Mouse (Mus musculus) spleen, adult 12 weeks (tissue): Measurements from ENCODE around the gene Zbp1.

Experiments
- DNase-seq: peaks from one replicate; pipeline ENCODE4 v3.0.0; 2022; ENCODE audit warnings: low spot score

The Zbp1 gene

GRCm38 (mm10) chr2:173212227-173212626 is 6.5 kb downstream of the Zbp1 start:
- DNase-seq: no peak

DNA sequence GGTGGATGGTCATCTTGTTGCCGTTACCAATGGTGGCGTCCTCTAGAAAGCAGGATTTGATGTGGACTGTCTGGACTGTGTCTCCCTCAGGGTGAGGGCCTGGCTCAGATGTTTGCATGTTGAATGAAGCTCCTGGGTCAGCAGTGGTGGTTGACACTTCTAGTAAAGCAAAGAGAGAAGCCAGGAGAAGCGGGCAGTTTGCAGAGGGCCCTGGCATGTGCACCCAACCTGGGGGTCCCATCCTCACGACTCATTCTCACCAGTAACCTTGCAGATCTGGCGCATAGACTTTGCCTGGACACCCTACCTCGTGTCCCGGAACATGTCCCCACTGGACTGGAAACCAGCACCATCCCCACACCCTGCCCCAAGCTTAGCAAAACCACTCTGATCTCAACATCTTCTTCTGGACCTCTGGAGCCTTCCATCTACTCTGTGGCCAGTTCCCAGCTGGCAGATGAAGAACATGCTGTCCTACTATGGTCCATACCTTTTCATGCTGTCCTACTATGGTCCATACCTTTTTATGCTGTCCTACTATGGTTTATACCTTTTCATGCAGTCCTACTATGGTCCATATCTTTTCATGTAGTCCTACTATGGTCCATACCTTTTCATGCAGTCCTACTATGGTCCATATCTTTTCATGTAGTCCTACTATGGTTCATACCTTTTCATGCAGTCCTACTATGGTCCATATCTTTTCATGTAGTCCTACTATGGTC is 9.5 kb downstream of the Zbp1 start:
- DNase-seq: no peak

GRCm38 (mm10) chr2:173207051-173207450 is 11.7 kb downstream of the Zbp1 start:
- DNase-seq: no peak

DNA sequence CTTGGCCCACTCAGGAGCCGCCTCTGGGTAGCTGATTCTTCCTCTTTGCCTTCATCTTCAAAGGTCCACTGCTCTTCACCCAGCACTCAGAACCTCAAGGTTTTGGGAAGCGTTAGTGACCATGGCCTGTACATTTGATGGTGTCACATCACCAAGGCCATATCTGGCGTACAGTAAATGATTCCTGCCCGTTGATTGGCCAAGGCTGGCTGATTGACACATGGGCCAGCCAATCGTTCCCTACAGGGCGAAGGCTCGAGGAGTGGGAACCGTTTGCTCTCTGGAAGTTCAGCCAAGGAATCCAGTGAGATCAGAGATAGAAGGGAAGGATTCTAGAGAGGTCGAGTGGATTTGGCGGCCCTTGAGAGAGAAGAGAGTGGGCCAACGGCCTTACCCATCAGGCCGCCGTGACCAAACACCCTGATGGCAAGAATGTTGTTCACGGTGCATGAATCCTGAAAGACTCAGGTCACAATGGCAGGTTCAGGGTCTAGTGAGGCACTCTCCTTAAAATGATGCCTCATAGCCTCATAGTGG is 13.1 kb downstream of the Zbp1 start:
- DNase-seq: no peak

GRCm38 (mm10) chr2:173204671-173205070 is 14.1 kb downstream of the Zbp1 start:
- no peak for DNase-seq

DNA sequence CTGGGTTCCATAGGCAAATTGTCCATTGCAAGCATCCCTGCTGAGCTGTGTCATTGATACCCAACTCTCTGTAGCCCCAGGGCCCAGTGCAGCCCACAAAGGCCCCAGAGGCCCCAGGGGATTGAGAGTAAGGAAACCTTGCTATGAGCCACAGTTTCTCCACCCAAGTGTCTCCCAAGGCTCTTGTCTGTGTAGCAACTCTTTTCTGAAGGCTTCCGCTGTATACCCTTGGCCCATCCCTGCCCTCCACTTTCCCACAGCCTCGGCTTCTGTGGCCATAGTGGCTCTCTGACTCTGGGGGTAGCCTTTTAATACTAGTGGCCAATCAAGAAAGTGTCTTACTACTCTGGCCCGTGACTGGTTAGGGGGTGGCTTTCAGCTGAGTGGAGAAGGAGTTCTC is 15.0 kb downstream of the Zbp1 start:
- no peak for DNase-seq

DNA sequence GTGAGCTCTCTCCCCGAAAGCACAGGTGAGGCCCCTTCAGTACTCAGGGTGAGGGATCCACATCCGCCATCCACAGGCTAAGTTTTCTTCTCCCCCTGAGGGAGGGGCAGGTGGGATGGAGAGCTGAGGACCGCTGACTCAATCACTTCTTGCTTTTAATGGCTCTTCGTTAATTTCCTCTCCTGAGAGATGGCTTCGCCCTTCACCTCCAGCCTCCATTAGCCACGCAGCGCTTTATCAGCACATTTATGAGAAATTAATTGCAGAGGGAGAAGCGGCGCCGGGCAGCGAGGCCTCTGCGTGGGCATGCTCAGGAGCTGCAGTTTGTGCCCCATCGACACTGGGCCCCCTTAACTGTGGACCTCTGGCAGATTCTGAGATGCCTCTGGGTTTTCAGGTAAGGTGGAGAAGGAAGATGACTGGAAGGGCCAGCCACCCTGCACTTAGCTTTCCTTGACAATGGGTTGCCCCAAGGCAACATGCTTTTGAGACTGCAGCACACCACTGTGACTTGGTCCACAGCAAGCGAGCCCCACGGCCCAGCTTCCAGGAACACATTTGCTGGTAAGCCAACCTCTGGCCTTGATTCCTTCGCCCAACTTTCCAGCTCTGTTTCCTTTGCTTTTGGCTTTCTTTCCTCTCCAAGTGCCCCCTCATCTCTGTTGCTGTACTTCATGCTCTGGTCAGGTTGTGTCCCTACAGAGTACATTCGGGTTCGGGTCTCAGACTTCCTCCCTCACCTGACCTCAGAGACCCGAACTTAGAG is 15.6 kb downstream of the Zbp1 start:
- DNase-seq: no peak

DNA sequence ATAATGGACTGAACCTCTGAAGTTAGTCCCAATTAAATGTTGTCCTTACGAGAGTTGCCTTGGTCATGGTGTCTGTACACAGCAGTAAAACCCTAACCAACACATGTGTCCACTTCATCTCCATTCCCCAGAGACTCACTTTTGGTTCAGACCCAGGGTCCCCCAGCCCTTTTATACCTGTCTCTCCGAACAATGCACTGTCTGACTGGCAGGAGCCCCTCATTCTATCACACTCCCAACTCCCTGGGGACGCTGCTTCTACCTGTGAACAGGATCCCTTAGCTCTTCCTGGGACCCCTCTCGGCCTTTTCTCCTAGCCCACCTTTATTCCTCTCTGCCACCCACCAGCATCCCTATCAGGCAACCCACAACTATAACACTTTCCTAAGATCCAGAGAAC is 23.9 kb downstream of the Zbp1 start:
- DNase-seq: no peak

DNA sequence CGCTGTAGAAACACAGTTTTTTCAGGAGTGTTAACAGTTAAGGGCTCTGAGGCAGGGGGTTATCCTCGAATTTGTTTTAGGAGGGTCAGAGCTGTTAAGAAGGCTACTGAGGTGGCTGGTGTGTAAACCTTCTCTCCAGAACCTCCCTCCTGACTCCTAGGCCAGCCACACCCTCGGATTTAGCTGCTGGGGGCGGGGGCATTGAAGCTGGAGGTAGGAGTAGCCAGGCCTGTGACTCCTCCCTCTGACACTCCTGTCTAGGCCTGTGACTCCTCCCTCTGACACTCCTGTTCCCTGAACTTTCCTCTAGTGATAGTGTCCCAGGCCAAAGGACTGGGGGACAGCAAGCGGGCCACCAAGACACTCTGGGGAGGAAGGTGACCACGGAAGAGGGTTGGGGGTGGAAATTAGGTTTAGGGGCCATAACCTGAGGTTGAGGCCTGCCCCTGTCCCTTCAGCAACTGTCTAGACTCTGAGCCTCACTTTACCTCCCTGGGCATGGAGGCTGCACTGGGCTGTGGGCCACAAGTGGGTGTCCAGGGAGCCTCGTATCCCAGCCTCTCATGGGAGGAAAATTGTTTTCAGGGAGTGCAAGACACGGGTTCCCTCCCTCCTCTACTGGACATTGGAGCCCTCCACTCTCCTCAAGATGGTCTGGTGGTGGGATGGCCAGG is 31.4 kb downstream of the Zbp1 start:
- DNase-seq: no peak

- DNase-seq: peak; percentile 53
These were observed 32.4 kb downstream of the Zbp1 start for GRCm38 (mm10) chr2:173186047-173186943.

- DNase-seq: no peak
These were observed 33.4 kb downstream of the Zbp1 start for GRCm38 (mm10) chr2:173185282-173185681.

DNA sequence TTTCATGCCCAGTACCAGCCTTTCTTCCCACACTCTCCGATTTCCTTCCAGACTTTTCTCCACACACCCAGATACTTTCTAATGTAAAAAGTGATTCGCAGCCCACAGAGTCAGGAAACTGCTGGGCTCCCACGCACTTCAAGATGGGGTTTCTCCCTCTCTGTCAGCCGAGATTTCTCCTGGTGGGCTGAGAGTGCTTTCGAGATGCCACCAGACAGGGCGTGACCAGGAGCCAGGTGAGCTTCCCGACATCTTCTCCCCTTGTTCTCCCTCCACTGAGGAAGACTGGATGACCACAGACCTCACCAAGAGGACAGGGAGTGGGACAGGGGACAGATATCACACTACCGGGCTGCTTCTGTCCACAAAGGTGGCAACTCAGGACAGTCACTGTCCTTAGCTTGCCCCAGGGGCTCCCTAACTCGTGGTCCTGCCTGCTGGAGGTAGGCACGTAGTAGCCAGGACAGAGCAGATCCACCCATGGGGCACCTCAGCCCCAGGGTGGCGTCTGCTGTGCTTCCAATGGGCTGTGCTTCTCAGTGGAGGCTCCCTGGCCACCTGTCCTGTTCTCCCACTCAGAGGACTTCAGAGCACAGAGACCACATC is 34.1 kb downstream of the Zbp1 start:
- DNase-seq: no peak

DNA sequence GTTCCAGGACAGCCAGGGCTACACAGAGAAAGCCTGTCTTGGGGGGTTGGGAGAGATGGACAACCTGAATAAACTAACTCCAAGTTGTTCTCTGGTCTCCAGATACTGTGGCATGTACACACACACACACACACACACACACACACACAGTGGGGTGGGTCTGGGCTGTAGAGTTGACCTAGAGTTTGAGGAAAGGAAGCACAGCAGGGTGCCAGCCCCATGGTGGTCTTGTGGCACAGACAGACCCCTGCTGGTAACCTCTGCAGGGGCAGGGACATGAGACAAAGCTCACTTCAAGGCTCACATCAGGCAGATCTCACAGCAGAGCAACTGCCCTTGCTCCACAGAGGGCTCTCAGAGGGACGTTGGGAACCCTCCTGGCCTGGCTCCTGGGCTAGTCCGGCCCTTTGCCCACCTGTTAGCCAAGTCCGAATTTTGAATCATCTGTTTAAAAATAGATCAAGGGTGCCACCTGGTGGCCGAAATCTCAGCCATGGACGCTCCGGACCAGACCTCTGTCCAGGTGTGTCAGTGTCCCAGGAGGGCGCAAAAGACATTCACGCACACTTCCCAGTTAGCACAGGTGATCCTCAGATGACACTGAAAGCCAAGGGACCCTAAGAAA is 34.8 kb downstream of the Zbp1 start:
- DNase-seq: no peak

- DNase-seq: no peak
These were observed 35.4 kb downstream of the Zbp1 start for GRCm38 (mm10) chr2:173183311-173183710.

GRCm38 (mm10) chr2:173182796-173183195 is 35.9 kb downstream of the Zbp1 start:
- no peak for DNase-seq

DNA sequence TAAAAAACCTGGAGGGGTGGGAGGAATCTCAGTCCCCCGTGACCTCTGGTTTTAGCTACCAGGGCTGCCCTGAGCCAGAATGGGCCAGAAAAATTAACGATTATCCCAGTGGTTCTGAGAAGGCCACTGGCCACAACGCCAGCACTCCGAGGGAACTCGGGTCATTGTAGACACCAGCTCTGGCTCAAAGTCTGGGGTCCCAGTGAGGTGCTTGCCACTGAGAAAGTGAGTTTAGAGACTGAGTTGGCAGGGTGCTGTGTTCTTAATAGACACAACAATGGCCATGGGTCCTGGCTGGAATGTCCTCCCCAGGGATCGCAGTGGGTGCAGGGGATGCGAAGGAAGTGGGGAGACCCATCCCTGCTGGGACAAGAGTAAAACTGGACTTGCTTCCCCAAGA is 36.8 kb downstream of the Zbp1 start:
- no peak for DNase-seq

DNA sequence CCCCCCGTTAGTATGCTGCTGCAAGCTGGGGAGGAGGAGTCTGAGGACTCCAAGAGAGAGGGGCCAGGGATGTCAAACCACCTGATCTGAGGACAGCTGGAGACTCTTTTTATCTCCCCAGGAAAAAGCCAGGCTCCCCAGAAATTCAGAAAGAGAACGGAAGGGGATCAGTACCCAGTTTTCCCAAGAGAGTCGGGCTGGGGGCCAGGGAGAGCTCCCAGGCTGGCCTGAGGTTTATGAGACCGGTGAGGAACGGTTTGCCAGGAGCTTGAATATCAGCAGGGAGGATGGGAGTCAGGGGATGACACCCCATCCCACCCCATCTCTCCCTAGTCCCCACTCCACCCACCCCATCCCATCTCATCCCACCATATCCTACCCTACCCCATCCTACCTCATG is 37.2 kb downstream of the Zbp1 start:
- no peak for DNase-seq

GRCm38 (mm10) chr2:173180721-173181388 is 37.9 kb downstream of the Zbp1 start:
- DNase-seq: no peak

- no peak for DNase-seq
These were observed 38.7 kb downstream of the Zbp1 start for GRCm38 (mm10) chr2:173180026-173180425.

DNA sequence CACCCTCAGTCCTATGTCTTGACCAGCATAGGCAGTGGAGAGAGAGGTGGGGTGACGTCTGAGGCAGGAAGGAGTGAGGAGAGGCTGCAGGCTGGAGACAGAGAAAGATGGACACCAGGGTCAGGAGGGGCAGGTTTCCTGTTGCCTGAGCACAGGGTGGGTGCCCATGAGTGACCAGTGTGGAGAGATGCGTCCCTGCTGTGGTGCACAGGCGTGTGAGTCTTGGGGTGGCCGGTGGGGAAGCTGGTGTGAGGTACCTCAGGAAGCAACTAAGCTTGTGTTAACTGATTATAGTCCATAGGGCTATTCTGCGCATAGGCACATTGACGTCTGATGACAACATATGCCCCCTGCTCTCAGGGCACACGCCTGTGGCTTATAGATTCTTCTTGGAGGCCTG is 39.7 kb downstream of the Zbp1 start:
- DNase-seq: no peak
